Mouse (Mus musculus) liver, postnatal 0 days (tissue): Measurements from ENCODE around the gene Rpl5. TPM values are rescaled to one million over a fixed set of nuclear protein-coding genes. Genes with fewer than 3 reads are reported as not detected.

Source experiments
- ATAC-seq: fragments of 200-750 bp; cut with Nextera tagmentation; 2 replicates; pipeline ENCODE4 v1.8.0; 2017; ENCODE audit warnings: mild to moderate bottlenecking, moderate library complexity
- DNase-seq: peaks from one replicate; pipeline ENCODE4 v3.0.0-alpha.2; 2016
- H3K27ac ChIP-seq: fragments of 300-500 bp; sonication (generic); 2 replicates; pipeline ENCODE4 v1.5.1; 2014; ENCODE audit warnings: antibody characterized with exemption, moderate library complexity, mild to moderate bottlenecking, low read depth
- H3K27me3 ChIP-seq: fragments of 300-500 bp; sonication (generic); 2 replicates; pipeline ENCODE4 v1.6.1; 2014; ENCODE audit warnings: low read length, control low read depth, mixed read lengths; ENCODE audit not compliant: insufficient read depth
- H3K36me3 ChIP-seq: fragments of 300-500 bp; sonication (generic); replicated peaks from 2 replicates; pipeline ENCODE4 v1.6.1; 2014; ENCODE audit warnings: mild to moderate bottlenecking, control low read depth, low read length, moderate library complexity, mixed read lengths; ENCODE audit not compliant: insufficient read depth
- H3K4me1 ChIP-seq: fragments of 300-500 bp; sonication (generic); 2 replicates; pipeline ENCODE4 v1.6.1; 2014; ENCODE audit warnings: antibody characterized with exemption, mild to moderate bottlenecking, control low read depth; ENCODE audit not compliant: insufficient read depth
- H3K4me2 ChIP-seq: fragments of 300-500 bp; sonication (generic); 2 replicates; pipeline ENCODE4 v1.6.1; 2014; ENCODE audit warnings: low read depth, mild to moderate bottlenecking, low read length, moderate library complexity, mixed read lengths
- H3K4me3 ChIP-seq: fragments of 300-500 bp; sonication (generic); 2 replicates; pipeline ENCODE4 v1.5.1; 2014; ENCODE audit warnings: low read depth, low read length
- H3K9ac ChIP-seq: fragments of 300-500 bp; sonication (generic); replicated peaks from 2 replicates; pipeline ENCODE4 v1.6.1; 2014; ENCODE audit warnings: mild to moderate bottlenecking, moderate library complexity
- H3K9me3 ChIP-seq: fragments of 300-500 bp; sonication (generic); 2 replicates; pipeline ENCODE4 v1.6.1; 2016; ENCODE audit warnings: mild to moderate bottlenecking, control low read depth, low read length, mixed read lengths
- CTCF ChIP-seq: sonication (generic); IDR thresholded peaks from 2 replicates; pipeline ENCODE4 v1.5.1; 2016; ENCODE audit warnings: antibody characterized with exemption, low read depth
- EP300 ChIP-seq: IDR thresholded peaks from 2 replicates; pipeline ENCODE4 v1.6.1; 2016; ENCODE audit warnings: antibody characterized with exemption, low read depth, mild to moderate bottlenecking
- WGBS: fragments of 180-500 bp; shearing (Covaris S2); extraction: QIAGEN DNeasy Blood & Tissue Kit; methylation state at CpG from one replicate; pipeline ENCODE4 v1.1.7; 2014; ENCODE audit not compliant: insufficient replicate concordance; 5-methylcytosine and 5-hydroxymethylcytosine counted together
- polyA plus RNA-seq: library from polyadenylated mRNA; unstranded; fragments of >200 nt; fragmentation: Nextera tagmentation; extraction: Ambion mirVana; gene quantifications from 2 replicates; pipeline ENCODE4 v1.2.1, GENCODE M21; 2015

Gene Rpl5
- polyA plus RNA-seq, 1 experiment from 2014 or later, result 20.2 TPM

DNA sequence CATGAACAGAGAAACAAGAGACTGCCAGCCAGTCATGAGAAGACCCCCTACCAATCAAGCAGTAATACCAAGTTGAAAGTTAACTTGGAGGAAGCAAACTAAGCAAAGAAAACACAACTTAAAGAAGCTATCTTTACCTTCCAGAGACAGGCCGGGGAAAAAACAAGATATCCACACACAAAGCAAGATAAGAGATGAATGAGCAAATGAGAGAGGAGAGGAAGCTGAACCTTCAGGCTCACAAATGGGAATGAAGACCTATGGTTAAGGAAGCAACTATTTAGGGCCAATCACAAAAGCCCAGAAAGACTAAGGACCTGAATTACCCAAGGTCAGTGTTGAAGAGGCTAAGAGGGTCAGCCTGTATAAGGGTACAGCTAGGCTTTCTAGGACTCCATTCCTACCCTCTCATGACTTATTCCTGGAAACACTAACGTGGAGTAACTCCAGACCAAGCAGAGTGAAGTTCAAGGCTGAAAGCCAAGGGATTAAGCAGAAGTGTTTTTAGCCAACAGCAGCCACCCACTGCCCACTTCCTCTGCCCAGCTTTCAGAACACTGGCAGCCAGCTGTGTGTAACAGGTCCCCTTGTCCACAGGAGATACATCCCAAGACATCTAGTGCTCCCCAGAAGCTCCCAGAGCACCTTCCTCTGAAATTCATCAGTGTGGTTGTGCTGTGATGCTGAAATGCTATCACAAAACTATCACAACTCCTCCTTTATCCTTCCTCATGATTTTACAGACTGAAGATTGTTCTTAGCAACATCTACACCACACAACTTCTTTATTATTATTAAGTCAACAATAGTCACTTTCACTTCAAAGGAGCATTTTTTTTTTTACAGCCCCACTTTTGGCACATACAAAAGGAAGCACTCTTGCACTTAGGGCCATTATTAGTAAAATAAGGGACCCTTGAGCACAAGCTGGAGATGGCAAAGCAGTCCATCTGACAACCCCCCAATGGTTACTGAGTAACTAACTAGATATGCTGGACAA is 33.9 kb upstream of the Rpl5 start:
- TF ChIP-seq CTCF, result no peak
- TF ChIP-seq EP300, result peak; percentile 74
- Histone ChIP-seq H3K9me3 (no peaks in the 10 kb centered on the region), H3K9ac (peak overlapping the region; percentile 23), H3K27ac (peak overlapping the region; percentile 72), H3K4me1 (peaks cover 39% of the 10 kb centered on the region), H3K4me2 (peak overlapping the region; percentile 95), H3K36me3 (peaks cover 3% of the 10 kb centered on the region; the same call in 1 of the 2 replicates), H3K4me3 (peak overlapping the region; percentile 83), H3K27me3 (no peaks in the 10 kb centered on the region)
- DNase-seq (peak; percentile 45), ATAC-seq (no peak)
- 16% methylated on average over 2 of the region's 2 CpGs for WGBS

DNA sequence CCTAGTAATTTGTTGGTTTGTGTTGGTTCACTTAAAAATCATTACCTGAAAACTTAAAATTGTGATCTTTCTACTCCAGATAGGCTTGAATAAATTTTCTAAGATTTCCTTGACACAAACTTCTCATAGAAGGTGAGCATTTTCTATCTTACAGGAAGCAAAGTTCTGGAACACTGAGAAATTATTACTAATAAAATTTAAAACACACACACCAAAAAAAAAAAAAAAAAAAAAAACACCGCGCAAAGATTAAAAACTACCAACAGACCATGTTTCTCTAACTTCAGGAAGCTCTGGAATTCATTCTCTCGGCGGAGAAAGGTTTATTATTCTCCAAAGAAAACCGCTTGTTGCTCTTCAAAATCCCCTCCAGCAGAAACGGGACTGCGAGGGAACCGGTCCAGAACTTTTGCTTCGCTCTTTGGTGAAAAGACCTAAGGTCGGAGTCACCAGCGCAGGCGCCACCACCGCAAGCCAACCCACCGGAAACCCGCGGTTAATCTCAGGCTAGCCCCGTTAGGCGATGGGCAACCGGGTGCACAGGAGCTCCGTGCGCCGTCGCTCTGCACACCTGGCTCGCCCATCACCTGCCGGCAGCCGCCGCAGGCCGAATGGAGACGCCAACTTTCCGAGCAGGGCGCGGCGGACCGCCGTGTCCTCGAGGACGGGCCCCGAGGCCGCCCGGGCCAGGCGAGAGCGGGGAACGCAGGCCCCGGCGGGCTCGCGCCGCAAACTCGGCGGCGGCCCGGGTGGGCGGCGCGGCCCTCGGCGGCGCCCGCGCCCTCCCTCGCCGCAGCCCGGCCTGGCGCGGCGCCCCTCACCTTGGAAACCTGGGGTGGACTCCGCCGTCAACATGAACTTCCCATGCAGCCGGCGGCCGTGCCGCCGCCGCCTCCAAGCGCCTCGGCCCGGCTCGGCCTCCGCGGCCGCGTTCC is 32.1 kb upstream of the Rpl5 start:
- Histone ChIP-seq H3K36me3 (peaks cover 9% of the 10 kb centered on the region; the same call in 1 of the 2 replicates), H3K4me3 (peak overlapping the region; percentile 83), H3K27me3 (no peaks in the 10 kb centered on the region), H3K27ac (peak overlapping the region; percentile 95), H3K9me3 (no peaks in the 10 kb centered on the region), H3K4me2 (peak overlapping the region; percentile 95), H3K4me1 (peaks cover 46% of the 10 kb centered on the region), H3K9ac (peak overlapping the region; percentile 88)
- WGBS, result under 1% methylated on average over 51 of the region's 82 CpGs
- TF ChIP-seq CTCF, result no peak
- TF ChIP-seq EP300, result no peak
- DNase-seq (peak; percentile 77), ATAC-seq (peak; percentile 62)

DNA sequence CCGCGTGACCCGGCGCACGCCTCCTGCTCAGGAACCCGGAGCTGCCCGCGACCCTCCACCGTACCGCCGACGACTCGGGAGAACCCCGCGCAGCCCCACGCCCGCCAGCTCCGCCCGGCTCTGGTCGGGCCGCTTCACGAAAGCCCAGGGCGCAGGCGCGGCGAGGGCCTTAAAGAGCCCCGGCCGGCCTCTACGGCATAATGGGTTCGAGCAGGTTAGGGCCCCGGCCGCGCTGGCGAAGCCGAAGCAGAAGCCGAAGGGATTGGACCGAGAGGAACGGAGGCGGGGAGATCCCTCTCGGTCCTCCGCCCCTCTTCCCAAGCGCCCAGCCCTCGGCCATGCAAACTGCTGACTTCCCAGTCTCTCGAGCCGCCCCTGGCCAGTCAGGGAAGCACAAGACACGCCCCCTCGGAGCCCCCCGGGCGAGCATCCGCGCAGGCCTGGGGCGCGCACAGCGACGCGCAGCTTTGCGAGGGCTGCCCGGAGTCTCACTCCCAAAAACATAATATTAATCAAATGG is 31.3 kb upstream of the Rpl5 start:
- H3K4me1 ChIP-seq, result peaks cover 45% of the 10 kb centered on the region

DNA sequence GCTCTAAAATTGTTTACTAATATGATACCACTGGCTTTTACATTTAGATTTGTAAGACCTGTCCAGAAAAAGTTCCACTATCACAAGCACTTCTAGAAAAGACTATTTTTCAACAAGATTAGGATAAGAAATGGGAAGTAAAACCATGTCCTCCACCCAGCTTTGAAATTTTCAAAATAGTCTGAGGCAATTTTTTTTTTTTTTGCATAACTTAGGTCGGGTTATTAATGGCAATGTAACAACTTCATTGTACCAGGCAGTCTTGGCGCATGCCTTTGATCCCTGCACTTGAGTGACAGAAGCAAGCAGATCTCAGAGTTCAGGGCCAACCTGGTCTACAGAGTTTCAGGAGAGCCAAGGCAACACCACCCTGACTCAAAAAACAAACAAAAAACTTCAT is 30.6 kb upstream of the Rpl5 start:
- TF ChIP-seq EP300 (no peak), CTCF (no peak)
- Histone ChIP-seq H3K4me3 (peak overlapping the region; percentile 83), H3K27ac (no peak overlapping the region)

More for the DNA sequence above, 31.3 kb upstream of the Rpl5 start:
- DNase-seq, result peak; percentile 89
- peaks cover 9% of the 10 kb centered on the region; the same call in 1 of the 2 replicates for H3K36me3 ChIP-seq
- TF ChIP-seq EP300, result no peak
- TF ChIP-seq CTCF, result no peak
- no peaks in the 10 kb centered on the region for H3K27me3 ChIP-seq
- peak overlapping the region; percentile 95 for H3K27ac ChIP-seq
- ATAC-seq, result peak; percentile 91
- peak overlapping the region; percentile 83 for H3K4me3 ChIP-seq
- no peaks in the 10 kb centered on the region for H3K9me3 ChIP-seq
- WGBS, result under 1% methylated on average over 57 of the region's 58 CpGs
- H3K4me2 ChIP-seq, result peak overlapping the region; percentile 95
- peak overlapping the region; percentile 88 for H3K9ac ChIP-seq

DNA sequence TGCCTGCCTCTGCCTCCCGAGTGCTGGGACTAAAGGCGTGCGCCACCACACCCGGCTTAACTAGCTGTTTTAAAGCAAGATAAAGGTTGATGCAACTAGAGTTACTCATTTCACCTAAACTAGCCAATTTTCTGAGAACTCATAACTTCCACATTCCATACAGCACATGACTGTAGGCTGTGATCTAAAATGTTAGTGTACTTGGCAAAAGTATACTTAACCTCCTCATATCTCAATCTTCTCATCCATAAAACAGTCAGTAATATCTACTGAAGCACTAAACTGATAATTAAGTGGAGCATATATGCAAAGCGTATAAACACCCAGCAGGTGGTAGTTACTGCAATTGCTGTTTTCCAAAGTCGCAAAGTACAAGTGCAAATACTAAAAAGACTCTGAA is 27.0 kb upstream of the Rpl5 start:
- ATAC-seq (no peak), DNase-seq (no peak)
- peak overlapping the region; percentile 87 for H3K27ac ChIP-seq
- H3K36me3 ChIP-seq, result peaks cover 9% of the 10 kb centered on the region; the same call in 1 of the 2 replicates
- 68% methylated on average over 6 of the region's 6 CpGs for WGBS
- H3K4me3 ChIP-seq, result peak overlapping the region; percentile 59
- TF ChIP-seq CTCF, result no peak
- no peak for TF ChIP-seq EP300
- H3K9ac ChIP-seq, result peak overlapping the region; percentile 66
- H3K9me3 ChIP-seq, result no peaks in the 10 kb centered on the region
- H3K4me2 ChIP-seq, result peak overlapping the region; percentile 54
- peaks cover 15% of the 10 kb centered on the region; the same call in 1 of the 2 replicates for H3K4me1 ChIP-seq
- no peaks in the 10 kb centered on the region for H3K27me3 ChIP-seq

More for the DNA sequence above, 30.6 kb upstream of the Rpl5 start:
- H3K4me2 ChIP-seq, result peak overlapping the region; percentile 95
- H3K36me3 ChIP-seq, result peaks cover 9% of the 10 kb centered on the region; the same call in 1 of the 2 replicates
- H3K4me1 ChIP-seq, result peaks cover 38% of the 10 kb centered on the region
- 33% methylated on average over 2 of the region's 2 CpGs for WGBS
- no peaks in the 10 kb centered on the region for H3K9me3 ChIP-seq
- no peak for ATAC-seq
- no peak overlapping the region for H3K9ac ChIP-seq
- no peaks in the 10 kb centered on the region for H3K27me3 ChIP-seq
- DNase-seq, result no peak
